Mouse (Mus musculus) embryo, embryonic 10 days (tissue): Measurements from ENCODE around the gene Gm44790.

Experiments used
- DNase-seq: peaks from one replicate; pipeline ENCODE4 v3.0.0-alpha.2; 2015; ENCODE audit warnings: low spot score

Gene Gm44790

GRCm38 (mm10) chr6:86404100-86404861 is 22.2 kb upstream of the Gm44790 start, which contains the start of gene Tia1:
Gene Tia1 (plus strand): TSS chr6:86404219.
- peak; percentile 99 for DNase-seq

GRCm38 (mm10) chr6:86404996-86405395 is 21.5 kb upstream of the Gm44790 start:
- DNase-seq: peak; percentile 28

- no peak for DNase-seq
These were observed 20.2 kb upstream of the Gm44790 start for GRCm38 (mm10) chr6:86406306-86406705.

- no peak for DNase-seq
These were observed 7.7 kb upstream of the Gm44790 start for GRCm38 (mm10) chr6:86418711-86419110.

- DNase-seq: no peak
These were observed 7.2 kb upstream of the Gm44790 start for GRCm38 (mm10) chr6:86419239-86419638.

GRCm38 (mm10) chr6:86420491-86420890 is 6.0 kb upstream of the Gm44790 start:
- peak; percentile 31 for DNase-seq

- no peak for DNase-seq
These were observed 5.1 kb downstream of the Gm44790 start for GRCm38 (mm10) chr6:86431531-86431930.

GRCm38 (mm10) chr6:86433696-86434095 is 7.2 kb downstream of the Gm44790 start:
- no peak for DNase-seq

GRCm38 (mm10) chr6:86437711-86438110 is 11.3 kb downstream of the Gm44790 start:
- peak; percentile 81 for DNase-seq

- DNase-seq: peak; percentile 96
These were observed 12.0 kb downstream of the Gm44790 start, which contains the start of gene C87436 for GRCm38 (mm10) chr6:86438272-86439118. Gene C87436 (plus strand): TSS chr6:86438374.

- no peak for DNase-seq
These were observed 12.7 kb downstream of the Gm44790 start for GRCm38 (mm10) chr6:86439119-86439496.

- no peak for DNase-seq
These were observed 13.1 kb downstream of the Gm44790 start for GRCm38 (mm10) chr6:86439531-86439930.

- no peak for DNase-seq
These were observed 15.1 kb downstream of the Gm44790 start for GRCm38 (mm10) chr6:86441571-86441970.

GRCm38 (mm10) chr6:86445551-86445950 is 19.1 kb downstream of the Gm44790 start:
- no peak for DNase-seq

- DNase-seq: no peak
These were observed 20.6 kb downstream of the Gm44790 start for GRCm38 (mm10) chr6:86446927-86447568.

GRCm38 (mm10) chr6:86456727-86457126 is 30.3 kb downstream of the Gm44790 start:
- no peak for DNase-seq

GRCm38 (mm10) chr6:86463079-86463478 is 36.6 kb downstream of the Gm44790 start:
- DNase-seq: no peak

GRCm38 (mm10) chr6:86471317-86471716 is 44.9 kb downstream of the Gm44790 start:
- DNase-seq: no peak

GRCm38 (mm10) chr6:86471760-86472099 is 45.3 kb downstream of the Gm44790 start:
- DNase-seq: no peak

GRCm38 (mm10) chr6:86472100-86472955 is 45.9 kb downstream of the Gm44790 start:
- peak; percentile 100 for DNase-seq

- DNase-seq: peak; percentile 36
These were observed 46.6 kb downstream of the Gm44790 start for GRCm38 (mm10) chr6:86473077-86473476.

- DNase-seq: no peak
These were observed 47.6 kb downstream of the Gm44790 start for GRCm38 (mm10) chr6:86474072-86474471.
